Mouse (Mus musculus) bone marrow, adult 2 months (tissue): ENCODE data around the gene Fam217a. TPM values are rescaled to one million over a fixed set of nuclear protein-coding genes. Genes with fewer than 3 reads are reported as not detected.
"Not testable (repeated sequence)": the region's sequence is repeated elsewhere in the genome, so short reads cannot be mapped to it uniquely, and the experiment has no call there.

Source experiments
- H3K27ac ChIP-seq: fragments of 200-500 bp; 2 replicates; pipeline ENCODE4 v1.5.1; 2012; ENCODE audit warnings: low read depth, mild to moderate bottlenecking, control low read depth, inconsistent platforms, low read length; ENCODE audit not compliant: control insufficient read depth, poor library complexity, insufficient read depth
- H3K4me1 ChIP-seq: fragments of 200-500 bp; 2 replicates; pipeline ENCODE4 v1.6.1; 2011; ENCODE audit warnings: low read length; ENCODE audit not compliant: control insufficient read depth, insufficient read depth
- H3K4me3 ChIP-seq: fragments of 200-500 bp; replicated peaks from 2 replicates; pipeline ENCODE3; 2011; ENCODE audit warnings: mild to moderate bottlenecking, low read depth, low read length, control low read depth; ENCODE audit not compliant: control insufficient read depth
- CTCF ChIP-seq: fragments of 200-500 bp; IDR thresholded peaks from 2 replicates; pipeline ENCODE4 v1.5.1; 2011; ENCODE audit warnings: low read length, control low read depth; ENCODE audit not compliant: control insufficient read depth, insufficient read depth
- POLR2A ChIP-seq: fragments of 200-500 bp; IDR thresholded peaks from 2 replicates; pipeline ENCODE4 v1.6.1; 2011; ENCODE audit warnings: low read depth, mild to moderate bottlenecking, control low read depth, low read length, borderline replicate concordance; ENCODE audit not compliant: control insufficient read depth
- WGBS: fragments of 180-500 bp; shearing (Covaris S2); methylation state at CpG from one replicate; pipeline ENCODE4 v1.1.7; 2018; 5-methylcytosine and 5-hydroxymethylcytosine counted together
- polyA plus RNA-seq: library from polyadenylated mRNA; stranded (reverse); fragments of >200 nt; gene quantifications from 2 replicates; pipeline ENCODE4 v1.2.4, GENCODE M21; 2011; ENCODE audit warnings: low replicate concordance; ENCODE audit not compliant: missing spikeins, insufficient read depth, insufficient read length

Gene Fam217a
- polyA plus RNA-seq, 1 experiment: not detected

DNA sequence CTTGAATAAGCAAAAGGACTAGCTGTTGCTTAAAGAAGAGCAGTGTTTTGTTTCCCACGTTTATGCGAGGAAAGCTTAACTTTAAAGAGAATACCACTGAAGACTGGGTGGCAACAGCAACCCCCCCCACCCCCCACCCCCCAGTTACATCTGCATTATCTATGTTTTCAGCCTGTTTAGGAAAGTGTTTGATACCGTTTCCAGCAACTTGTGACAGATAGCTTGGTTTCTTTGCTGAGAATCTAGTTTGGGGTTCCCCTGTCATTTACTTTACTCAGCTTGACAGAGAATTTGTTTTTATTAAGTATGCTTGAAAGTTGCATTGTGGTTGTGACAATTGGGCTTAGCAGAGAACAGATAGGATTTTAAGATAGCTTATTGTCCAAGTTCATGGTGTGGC, 47.6 kb downstream of the Fam217a start:
- no peak for TF ChIP-seq POLR2A
- TF ChIP-seq CTCF: no peak
- H3K27ac ChIP-seq: no peak overlapping the region
- peak overlapping the region; percentile 89 for H3K4me3 ChIP-seq
- 2% methylated on average over 3 of the region's 3 CpGs for WGBS
- H3K4me1 ChIP-seq: no peaks in the 10 kb centered on the region; the same call in 1 of the 2 replicates

DNA sequence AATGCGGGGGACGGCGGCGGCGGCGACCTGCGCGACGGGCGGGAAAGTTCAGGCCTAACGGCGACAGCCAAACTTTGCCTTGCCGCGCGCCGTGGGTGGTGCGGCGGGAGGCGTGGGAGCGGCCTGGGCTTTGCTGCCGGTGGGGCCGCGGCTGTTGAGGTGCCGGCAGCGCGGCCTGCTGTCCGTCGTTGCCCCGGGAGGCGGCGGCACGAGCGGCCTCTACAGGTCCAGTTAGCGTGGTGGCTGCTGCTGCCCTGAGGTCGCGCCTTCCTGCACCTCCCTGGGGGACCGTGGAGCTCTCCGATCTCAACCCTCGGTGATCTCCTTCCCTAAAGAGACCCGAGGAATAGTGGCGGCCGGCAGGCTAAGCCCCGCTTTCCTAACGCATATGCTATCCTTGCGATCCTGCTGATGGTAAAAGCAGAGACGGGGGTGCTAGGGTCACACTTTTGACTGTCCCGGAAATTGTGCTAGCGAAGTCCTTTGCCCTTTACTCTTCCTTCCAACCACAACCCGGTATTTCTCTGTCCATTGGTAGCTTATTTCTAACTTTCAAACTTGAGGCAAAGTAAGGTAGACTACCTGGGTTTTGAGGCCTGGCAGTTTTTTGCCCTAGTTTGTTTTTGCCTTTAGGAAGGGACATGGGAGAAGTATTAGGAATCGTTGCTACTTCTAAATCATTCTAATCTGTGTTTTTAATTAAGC, 48.2 kb downstream of the Fam217a start:
- H3K4me1 ChIP-seq: no peaks in the 10 kb centered on the region; the same call in 1 of the 2 replicates
- TF ChIP-seq CTCF (peak; percentile 32; the same call in 1 of the 2 replicates), POLR2A (0 out of 2 replicates have a peak, but pooled peaks have one; percentile 6)
- WGBS: under 1% methylated on average over 49 of the region's 50 CpGs
- peak overlapping the region; percentile 89 for H3K4me3 ChIP-seq
- H3K27ac ChIP-seq: peak overlapping the region; percentile 97

DNA sequence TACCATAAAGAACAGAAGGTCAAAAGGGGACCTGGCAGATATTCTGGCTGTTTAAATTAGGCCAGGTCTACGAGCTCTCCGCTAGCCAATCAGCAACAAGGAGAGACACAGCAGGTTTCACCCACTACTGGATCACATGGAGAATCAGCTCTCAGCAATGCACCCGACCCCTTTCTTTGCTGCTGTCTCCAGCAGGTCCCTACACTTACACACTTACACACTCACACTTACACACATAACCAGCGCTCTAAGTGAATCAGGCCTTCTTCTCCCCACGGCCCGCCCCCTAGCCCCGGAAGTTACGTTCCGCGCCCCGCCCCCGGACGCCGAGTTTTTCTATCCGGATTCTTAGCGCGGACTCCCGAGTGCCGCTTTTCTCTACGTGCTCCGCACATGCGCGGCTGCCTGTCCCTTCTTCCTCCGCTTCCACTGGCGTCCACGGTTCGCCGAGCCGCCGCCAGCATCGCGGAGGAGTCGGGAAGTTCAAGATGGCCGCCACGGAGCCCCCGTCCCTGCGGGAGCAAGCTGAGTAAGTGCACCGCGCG, 48.9 kb downstream of the Fam217a start, which contains the start of gene Prpf4b:
Gene Prpf4b, plus strand, starts transcription at position 137 of the 545 bp plus-strand sequence.
- WGBS: under 1% methylated on average over 40 of the region's 40 CpGs

DNA sequence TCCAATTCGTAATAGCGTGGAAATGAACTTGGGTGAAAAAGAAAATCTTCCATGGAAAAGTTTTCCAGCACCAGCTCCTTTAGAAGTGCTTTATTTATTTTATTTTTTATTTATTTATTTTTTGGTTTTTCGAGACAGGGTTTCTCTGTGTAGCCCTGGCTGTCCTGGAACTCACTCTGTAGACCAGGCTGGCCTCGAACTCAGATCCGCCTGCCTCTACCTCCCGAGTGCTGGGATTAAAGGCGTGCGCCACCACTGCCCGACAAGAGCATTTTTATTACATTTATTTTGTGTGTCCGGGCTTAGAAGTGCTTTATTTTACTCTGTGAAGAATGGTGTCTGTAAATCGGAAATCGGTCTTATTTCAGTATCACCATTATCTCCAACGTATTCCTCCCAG, 49.4 kb downstream of the Fam217a start:
- H3K27ac ChIP-seq, H3K4me1 ChIP-seq: not testable (repeated sequence)
- H3K4me3 ChIP-seq: peak overlapping the region; percentile 89
- 7% methylated on average over 13 of the region's 13 CpGs for WGBS

More for the DNA sequence above, 48.9 kb downstream of the Fam217a start, which contains the start of gene Prpf4b:
- peak within 1 kb of the TSS; percentile 97 for H3K27ac ChIP-seq
- no peaks in the 10 kb centered on the region; the same call in 1 of the 2 replicates for H3K4me1 ChIP-seq
- peak within 1 kb of the TSS; percentile 89 for H3K4me3 ChIP-seq
- TF ChIP-seq POLR2A (peak; percentile 85; the same call in 1 of the 2 replicates), CTCF (no peak)

DNA sequence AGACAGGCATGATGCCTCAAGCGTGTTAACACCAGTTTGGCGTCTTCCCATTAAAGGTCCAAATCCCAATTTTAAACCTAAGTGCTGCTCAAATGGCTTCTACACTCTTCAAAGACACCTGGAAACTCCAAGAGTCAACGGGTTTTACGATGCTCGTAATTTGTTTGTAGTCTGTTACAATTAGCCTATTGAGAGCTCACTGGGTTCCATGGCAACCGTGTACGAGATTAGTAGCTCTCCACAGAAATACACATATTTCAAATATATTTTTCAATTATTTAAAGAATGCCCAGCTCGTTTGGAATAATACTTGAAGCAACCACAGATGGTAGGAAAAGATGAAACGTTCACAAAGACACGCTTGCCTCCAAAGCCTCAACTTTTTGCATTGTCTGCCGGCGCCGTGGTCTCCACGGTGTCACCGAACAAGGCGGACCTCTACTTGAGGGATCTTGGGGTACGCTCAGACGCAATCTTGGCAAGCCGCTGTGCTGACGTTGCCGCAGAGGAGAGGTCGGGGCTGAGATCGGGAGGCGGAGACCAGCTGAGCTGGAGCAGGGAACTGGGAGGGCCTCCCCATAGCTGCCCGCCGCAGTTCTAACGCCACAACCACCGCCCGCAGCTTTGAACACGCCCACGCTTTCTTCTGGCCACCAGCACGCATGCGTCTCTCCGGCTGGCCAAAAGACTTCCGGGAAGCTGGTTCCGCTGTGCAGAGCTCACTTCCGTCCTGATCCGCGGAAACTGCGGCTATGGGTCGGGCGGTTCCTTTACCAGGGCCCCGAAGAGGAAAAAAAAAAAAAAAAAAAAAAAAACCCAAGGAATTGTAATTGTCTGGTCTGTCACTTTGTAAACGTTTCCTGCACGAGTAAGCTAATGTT, 50.1 kb downstream of the Fam217a start:
- TF ChIP-seq CTCF (no peak), POLR2A (peak; percentile 72; the same call in 1 of the 2 replicates)
- 5% methylated on average over 45 of the region's 45 CpGs for WGBS
- Histone ChIP-seq H3K27ac (peak overlapping the region; percentile 41), H3K4me3 (peak overlapping the region; percentile 79), H3K4me1 (no peaks in the 10 kb centered on the region; the same call in 1 of the 2 replicates)

DNA sequence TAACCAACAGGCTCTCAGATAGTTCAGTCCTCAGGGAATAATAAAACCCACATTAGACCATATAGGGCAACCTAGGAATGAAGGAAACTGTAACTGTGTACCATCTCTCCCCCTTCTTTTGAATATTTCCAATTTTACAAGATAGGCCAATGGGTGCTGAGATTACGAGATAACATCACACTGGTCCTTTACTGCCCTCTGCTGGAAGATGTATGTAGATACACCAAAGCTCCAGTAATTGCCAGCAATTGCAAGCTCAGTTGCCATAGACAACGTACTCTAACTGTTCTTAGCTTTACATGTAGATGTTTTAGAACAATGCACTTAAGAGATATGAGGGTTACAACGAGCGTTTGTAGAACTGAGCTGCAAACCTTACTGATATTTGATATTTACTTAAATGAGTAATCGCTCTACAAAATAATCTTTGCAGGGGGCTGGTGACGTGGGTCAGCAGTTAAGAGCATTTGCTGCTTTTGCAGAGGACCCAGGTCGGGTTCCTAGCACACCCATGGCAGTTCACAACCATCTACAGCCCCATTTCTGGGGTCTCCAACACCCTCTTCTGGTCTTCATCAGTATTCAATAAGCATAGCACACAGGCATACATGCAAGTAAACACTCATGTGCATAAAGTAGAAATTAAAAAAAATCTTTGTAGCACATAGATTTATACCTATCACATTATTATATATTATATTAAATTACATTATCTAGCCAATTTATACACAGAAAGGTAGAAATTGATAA, 59.5 kb downstream of the Fam217a start:
- Histone ChIP-seq H3K4me3 (no peak overlapping the region), H3K4me1 (no peaks in the 10 kb centered on the region; the same call in 1 of the 2 replicates), H3K27ac (no peak overlapping the region)
- 0 out of 2 replicates have a peak, but pooled peaks have one; percentile 28 for TF ChIP-seq CTCF
- no peak for TF ChIP-seq POLR2A
- WGBS: 40% methylated on average over 7 of the region's 7 CpGs

DNA sequence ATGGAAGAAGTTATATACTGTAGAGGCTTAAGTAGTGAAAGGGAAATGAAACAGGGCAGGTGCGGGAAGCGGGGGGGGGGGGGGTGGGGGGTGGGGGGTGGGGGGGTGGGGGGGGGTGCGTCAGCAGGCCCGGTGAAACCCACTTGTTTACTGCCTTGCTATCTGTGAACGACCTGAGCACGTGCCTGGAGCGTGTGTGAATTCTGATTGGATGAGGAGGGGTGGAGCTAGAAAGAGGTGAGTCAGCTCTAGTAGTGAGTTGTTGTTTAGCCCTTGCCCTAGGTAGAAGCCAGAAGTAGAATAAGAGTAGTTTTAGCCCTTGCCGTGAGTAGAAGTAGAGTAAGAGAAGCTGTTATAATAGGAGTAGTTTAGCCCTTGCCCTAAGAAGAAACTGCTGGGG, 62.9 kb downstream of the Fam217a start:
- 17% methylated on average over 7 of the region's 8 CpGs for WGBS
- H3K27ac ChIP-seq, H3K4me1 ChIP-seq, H3K4me3 ChIP-seq: not testable (repeated sequence)

Other genes with a start within 250 kb of the Fam217a start
- gene Fam50b, start 189.5 kb downstream of the Fam217a start, polyA plus RNA-seq: not detected in 2 replicates
- 112 and 207 TPM in 2 replicates for gene Prpf4b, start 49.0 kb downstream of the Fam217a start, polyA plus RNA-seq
- gene 4933417A18Rik, start 99 bp upstream of the Fam217a start, polyA plus RNA-seq: not detected in 2 replicates
- not detected in 2 replicates for gene Eci3, start 39.5 kb upstream of the Fam217a start, polyA plus RNA-seq
- gene Eci2, start 102.8 kb upstream of the Fam217a start, polyA plus RNA-seq: 24.4 and 26.8 TPM in 2 replicates